Mouse (Mus musculus) heart, adult 8-10 months (tissue): ENCODE data around the gene Cux2. TPM values are rescaled to one million over a fixed set of nuclear protein-coding genes. Genes with fewer than 3 reads are reported as not detected.

ENCODE experiments used
- DNase-seq: peaks from one replicate; pipeline ENCODE4 v3.0.0; 2022; ENCODE audit warnings: low spot score
- microRNA-seq: library from miRNA; unstranded; fragments of <30 nt; microRNA quantifications from one replicate; pipeline ENCODE4 v1.2.0, GENCODE M21; 2022
- total RNA-seq, 4 experiments: library from RNA; stranded (reverse); gene quantifications; 2 replicates each; pipeline ENCODE4 v1.2.4; 2022

Cux2 gene
- total RNA-seq, 4 experiments from 2014 or later: 16.1 to 21.3 (median 20.0) TPM

- no peak for DNase-seq
Observed at GRCm38 (mm10) chr5:121820161-121820560, 229.7 kb downstream of the Cux2 start.

GRCm38 (mm10) chr5:121819559-121819958, 230.3 kb downstream of the Cux2 start:
- DNase-seq: no peak

- DNase-seq: no peak
Observed at GRCm38 (mm10) chr5:121818862-121819261, 231.0 kb downstream of the Cux2 start.

- DNase-seq: no peak
Observed at GRCm38 (mm10) chr5:121818401-121818800, 231.5 kb downstream of the Cux2 start.

- DNase-seq: no peak
Observed at GRCm38 (mm10) chr5:121817551-121817950, 232.4 kb downstream of the Cux2 start.

GRCm38 (mm10) chr5:121816611-121817010, 233.3 kb downstream of the Cux2 start:
- DNase-seq: no peak

- no peak for DNase-seq
Observed at GRCm38 (mm10) chr5:121815867-121816380, 234.0 kb downstream of the Cux2 start.

- peak; percentile 80 for DNase-seq
Observed at GRCm38 (mm10) chr5:121815067-121815466, 234.8 kb downstream of the Cux2 start.

- DNase-seq: no peak
Observed at GRCm38 (mm10) chr5:121813744-121814143, 236.2 kb downstream of the Cux2 start.

- no peak for DNase-seq
Observed at GRCm38 (mm10) chr5:121812526-121813243, 237.2 kb downstream of the Cux2 start.

- DNase-seq: no peak
Observed at GRCm38 (mm10) chr5:121811485-121811931, 238.4 kb downstream of the Cux2 start.

- no peak for DNase-seq
Observed at GRCm38 (mm10) chr5:121810331-121811151, 239.4 kb downstream of the Cux2 start.

GRCm38 (mm10) chr5:121809667-121810224, 240.2 kb downstream of the Cux2 start:
- no peak for DNase-seq

- DNase-seq: no peak
Observed at GRCm38 (mm10) chr5:121808202-121808601, 241.7 kb downstream of the Cux2 start.

GRCm38 (mm10) chr5:121807186-121807585, 242.7 kb downstream of the Cux2 start:
- no peak for DNase-seq

Small RNA genes within 50 kb of the gene (microRNA-seq; reads per million reads assigned to microRNA genes)
- gene Mir7031: 1.7 reads per million

Other genes with a start within 250 kb of the Cux2 start
- 10 to 100 TPM; 19.2 to 23.0 (median 22.3) TPM for gene Sh2b3, start 212.5 kb downstream of the Cux2 start, total RNA-seq
- gene Pheta1, start 201.1 kb downstream of the Cux2 start, total RNA-seq: 10 to 100 TPM in 1 of 4 experiments, 1 to 10 TPM in 3; 8.6 to 10.1 (median 9.1) TPM
- gene Myl2, start 50.8 kb upstream of the Cux2 start, total RNA-seq: over 10,000 TPM; 21,987 to 25,864 (median 23,706) TPM
- gene Ccdc63, start 90.7 kb upstream of the Cux2 start, total RNA-seq: under 1 TPM in 1 of 4 experiments, not detected in 3; 0.37 TPM
- 100 to 1,000 TPM in 3 of 4 experiments, 10 to 100 TPM in 1; 98.9 to 113 (median 108) TPM for gene Ppp1cc, start 108.2 kb upstream of the Cux2 start, total RNA-seq
- gene Hvcn1, start 156.7 kb upstream of the Cux2 start, total RNA-seq: 1 to 10 TPM; 1.1 to 1.8 (median 1.5) TPM
- gene Tctn1, start 214.4 kb upstream of the Cux2 start, total RNA-seq: 1 to 10 TPM; 3.5 to 5.1 (median 3.8) TPM
- gene Pptc7, start 234.3 kb upstream of the Cux2 start, total RNA-seq: 100 to 1,000 TPM; 103 to 141 (median 121) TPM